Mouse (Mus musculus): Measurements from ENCODE around the gene Gm4869.

DNA sequence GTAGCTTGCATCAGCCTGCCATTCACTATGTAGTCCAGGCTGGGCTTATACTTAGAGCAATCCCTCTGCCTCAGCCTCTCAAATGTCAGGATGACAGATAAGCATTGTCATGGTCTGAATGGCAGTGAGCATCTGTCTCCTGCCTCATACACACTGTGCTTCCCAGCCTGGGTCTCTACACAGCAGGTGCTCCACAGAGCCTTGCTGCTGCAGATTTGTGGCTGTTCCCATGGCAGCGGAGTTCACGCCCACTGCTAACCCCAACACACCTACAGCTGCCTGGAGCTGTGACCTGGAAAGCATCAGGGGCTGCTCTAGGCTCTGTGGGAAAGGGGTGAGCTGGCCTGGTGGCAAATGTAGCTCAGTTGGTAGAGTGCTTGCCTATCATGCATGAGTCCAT is 19.5 kb downstream of the Gm4869 start:
- TF ChIP-seq NELFE (IDR thresholded peaks at IDR 0.05; ENCODE audit: low read depth, low read length) (no peak), CTCF (IDR thresholded peaks at IDR 0.05 in 2 of 3, conservative IDR thresholded peaks at IDR 0.05 in 1 of 3; ENCODE audit: control insufficient read depth in 1 of 3, insufficient read depth in 1 of 3, low read depth in 2 of 3, low read length in 3 of 3, poor library complexity in 1 of 3, severe bottlenecking in 1 of 3) (no peak), EP300 (IDR thresholded peaks at IDR 0.05; ENCODE audit: low read depth in 1 of 2, low read length in 2 of 2) (no peak), BHLHE40 (IDR thresholded peaks at IDR 0.05; ENCODE audit: borderline replicate concordance, low read depth, low read length) (no peak), HCFC1 (IDR thresholded peaks at IDR 0.05; ENCODE audit: low read depth, low read length) (no peak), MAFK (IDR thresholded peaks at IDR 0.05; ENCODE audit: borderline replicate concordance, low read depth, low read length) (no peak), NRF1 (IDR thresholded peaks at IDR 0.05; ENCODE audit: insufficient read depth, low read depth, low read length, poor library complexity, severe bottlenecking) (no peak), RAD21 (IDR thresholded peaks at IDR 0.05; ENCODE audit: low read depth, low read length) (no peak), POLR2A (IDR thresholded peaks at IDR 0.05; ENCODE audit: control insufficient read depth in 1 of 2, insufficient read depth in 1 of 2, low read depth in 1 of 2, low read length in 2 of 2, poor library complexity in 1 of 2) (no peak), ZKSCAN1 (IDR thresholded peaks at IDR 0.05; ENCODE audit: low read depth, low read length) (no peak), KAT2A (conservative IDR thresholded peaks at IDR 0.05; ENCODE audit: low read depth, low read length) (no peak), ZMIZ1 (IDR thresholded peaks at IDR 0.05; ENCODE audit: low read depth, low read length) (no peak), TAL1 (IDR thresholded peaks at IDR 0.05; ENCODE audit: low read length) (no peak)

Measured in MEL (cell line).